Mouse (Mus musculus) adipocyte (in vitro differentiated cells): Measurements from ENCODE around the gene Tchh.
"Not testable (repeated sequence)": the region's sequence is repeated elsewhere in the genome, so short reads cannot be mapped to it uniquely, and the experiment has no call there.

Experiments used
- DNase-seq: peaks from one replicate; pipeline ENCODE4 v3.0.0-alpha.2; 2016; ENCODE audit warnings: low spot score

Gene Tchh

DNA sequence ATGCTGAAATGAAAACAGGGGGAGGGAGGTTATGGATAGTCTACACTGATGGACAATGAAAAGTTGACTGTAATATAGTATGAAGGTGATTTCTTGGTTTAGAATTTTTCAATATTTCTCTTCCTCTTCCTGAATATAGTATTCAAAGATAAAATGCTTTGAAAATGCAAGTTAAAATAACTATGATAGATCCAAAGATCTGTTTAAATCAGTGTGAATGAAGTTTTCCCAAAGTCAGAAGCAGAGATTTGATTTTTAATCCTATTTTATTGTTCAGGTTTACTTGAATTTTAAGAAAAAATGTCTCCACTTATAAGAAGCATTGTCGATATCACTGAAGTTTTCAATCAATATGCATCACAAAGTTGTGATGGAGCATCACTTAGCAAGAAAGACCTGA lies at the start of gene Tchh:
Gene Tchh (plus strand): TSS at position 301 of the 400 bp plus-strand sequence.
- no peak for DNase-seq

- DNase-seq: no peak
These were observed 48.8 kb upstream of the Tchh start, which contains the start of gene Rptn for GRCm38 (mm10) chr3:93393366-93393765. Rptn (plus strand) TSS chr3:93393699.

- no peak for DNase-seq
These were observed 38.2 kb upstream of the Tchh start for GRCm38 (mm10) chr3:93403936-93404335.

DNA sequence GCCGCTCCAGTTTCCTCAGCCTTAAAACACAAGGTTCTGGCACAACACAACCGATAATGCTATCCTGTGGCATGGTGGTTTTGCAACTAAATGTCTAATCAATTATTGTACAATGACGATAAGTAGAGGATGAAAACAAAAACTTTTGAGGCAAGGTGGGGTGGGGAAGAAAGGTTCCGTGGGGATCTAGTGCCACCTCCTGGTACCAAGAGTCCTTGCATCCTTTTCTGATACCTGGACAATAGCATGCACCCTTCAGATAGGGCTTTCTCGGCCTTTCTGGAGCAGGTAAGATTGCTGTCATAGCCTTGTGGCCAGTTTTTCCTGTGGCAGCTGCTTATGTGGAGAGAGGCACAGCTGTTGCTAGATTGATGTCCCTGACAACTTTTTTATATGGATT lies 35.1 kb upstream of the Tchh start:
- peak; percentile 23 for DNase-seq

DNA sequence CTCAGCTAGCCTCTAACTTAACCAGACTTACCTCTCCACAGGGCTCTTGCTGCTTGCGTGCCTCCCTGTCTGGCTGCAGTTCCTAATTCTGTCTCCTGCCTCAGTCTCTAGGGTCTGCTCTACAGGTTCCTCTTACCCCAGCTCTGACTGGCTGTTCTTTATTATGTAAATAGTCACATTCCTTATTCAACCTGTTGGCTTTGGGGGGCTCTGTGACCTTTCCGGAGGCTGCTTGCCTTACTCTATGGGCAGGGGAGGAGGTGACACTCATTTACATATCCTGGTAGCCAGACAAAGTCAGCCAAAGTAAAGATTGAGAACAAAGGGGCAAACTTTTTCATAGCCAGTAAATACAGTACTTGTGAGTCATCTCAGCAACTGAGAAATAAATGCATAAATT lies 30.2 kb upstream of the Tchh start:
- no peak for DNase-seq

DNA sequence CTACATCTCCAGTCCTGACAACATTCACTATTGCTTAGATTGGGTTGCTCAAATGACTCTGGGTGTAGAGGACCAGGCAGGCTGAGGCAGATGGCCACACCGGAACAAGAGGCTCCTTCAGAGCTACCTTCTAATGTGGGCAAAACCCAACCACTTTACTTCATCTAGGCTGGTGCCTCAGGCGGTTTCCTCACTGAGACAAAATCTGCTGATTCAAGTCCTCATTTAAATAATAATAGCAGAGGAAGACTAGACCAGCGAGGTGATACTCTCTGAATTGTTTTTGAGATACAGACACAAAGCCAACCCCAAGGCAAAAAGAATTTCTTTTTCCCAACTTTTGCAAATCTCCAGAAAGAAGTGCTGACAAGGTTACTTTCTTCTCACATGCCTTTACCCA lies 10.5 kb upstream of the Tchh start:
- no peak for DNase-seq

- DNase-seq: no peak
These were observed 1.5 kb downstream of the Tchh start for GRCm38 (mm10) chr3:93443501-93444101.

DNA sequence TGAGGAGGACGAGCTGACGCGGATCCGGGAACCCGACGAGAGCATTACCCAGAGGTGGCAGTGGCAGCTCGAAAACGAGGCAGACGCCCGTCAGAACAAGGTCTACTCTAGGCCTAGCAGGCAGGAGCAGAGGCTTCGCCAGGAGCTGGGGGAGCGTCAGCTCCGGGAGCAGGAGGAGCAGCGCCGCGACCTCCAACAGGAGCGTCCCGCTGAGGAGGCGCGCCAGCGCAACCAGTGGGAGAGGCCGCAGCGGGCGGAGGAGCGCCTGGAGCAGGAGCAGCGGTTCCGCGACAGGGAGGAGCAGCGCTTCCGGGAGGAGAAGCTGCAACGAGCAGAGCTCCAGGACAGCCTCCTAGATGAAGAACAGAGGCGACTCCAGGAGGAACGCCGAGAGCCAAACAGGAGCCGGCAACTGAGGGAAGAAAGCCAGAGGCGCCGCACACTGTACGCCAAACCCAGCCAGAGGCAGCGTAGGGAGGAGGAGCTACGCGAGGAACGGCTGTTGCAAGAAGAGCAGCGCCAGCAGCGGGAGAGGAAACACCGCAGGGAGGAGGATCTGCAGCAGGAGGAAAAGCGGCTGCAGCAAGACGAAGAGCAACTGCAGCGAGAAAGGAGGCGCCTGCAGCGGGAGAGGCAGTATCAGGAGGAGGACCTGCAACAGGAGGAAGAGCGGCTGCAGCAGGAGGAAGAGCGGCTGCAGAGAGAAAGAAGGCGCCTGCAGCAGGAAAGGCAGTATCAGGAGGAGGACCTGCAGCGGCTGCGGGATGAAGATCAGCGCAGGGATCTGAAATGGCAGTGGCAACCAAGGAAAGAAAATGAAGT lies 2.4 kb downstream of the Tchh start:
- no peak for DNase-seq

GRCm38 (mm10) chr3:93445165-93445705 lies 3.1 kb downstream of the Tchh start:
- no peak for DNase-seq

- no peak for DNase-seq
These were observed 4.1 kb downstream of the Tchh start for GRCm38 (mm10) chr3:93446128-93446755.

DNA sequence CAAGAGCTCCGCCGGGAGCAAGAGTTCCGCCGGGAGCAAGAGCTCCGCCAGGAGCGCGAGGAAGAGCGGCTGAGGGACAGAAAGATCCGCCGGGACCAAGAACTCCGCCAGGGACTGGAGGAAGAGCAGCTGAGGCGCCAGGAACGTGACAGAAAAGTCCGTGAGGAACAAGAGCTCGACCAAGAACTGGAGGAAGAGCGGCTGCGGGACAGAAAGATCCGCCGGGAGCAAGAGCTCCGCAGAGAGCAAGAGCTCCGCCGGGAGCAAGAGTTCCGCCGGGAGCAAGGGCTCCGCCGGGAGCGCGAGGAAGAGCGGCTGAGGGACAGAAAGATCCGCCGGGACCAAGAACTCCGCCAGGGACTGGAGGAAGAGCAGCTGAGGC lies 4.6 kb downstream of the Tchh start:
- not testable (repeated sequence) for DNase-seq

GRCm38 (mm10) chr3:93447138-93447841 lies 5.2 kb downstream of the Tchh start:
- no peak for DNase-seq

DNA sequence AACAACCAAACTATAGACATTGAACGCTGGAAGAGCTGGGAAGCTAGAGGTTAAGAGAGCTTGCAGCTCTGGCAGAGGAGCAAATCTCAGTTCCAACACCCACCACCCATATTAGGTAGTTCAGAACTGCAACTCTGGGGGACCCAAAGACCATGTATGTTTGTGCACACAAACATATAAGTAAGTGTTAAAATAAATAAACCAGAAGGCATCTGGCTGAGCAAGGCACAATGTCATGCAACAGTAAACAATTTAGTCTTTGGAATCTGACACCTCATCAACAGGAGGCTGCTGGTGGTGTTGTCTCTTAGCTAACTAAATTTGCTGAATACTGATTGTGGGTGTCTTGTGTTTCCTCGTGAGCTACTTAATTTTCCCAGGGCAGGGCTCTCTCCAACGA lies 24.4 kb downstream of the Tchh start:
- DNase-seq: no peak

GRCm38 (mm10) chr3:93467130-93467529 lies 25.0 kb downstream of the Tchh start:
- DNase-seq: no peak

DNA sequence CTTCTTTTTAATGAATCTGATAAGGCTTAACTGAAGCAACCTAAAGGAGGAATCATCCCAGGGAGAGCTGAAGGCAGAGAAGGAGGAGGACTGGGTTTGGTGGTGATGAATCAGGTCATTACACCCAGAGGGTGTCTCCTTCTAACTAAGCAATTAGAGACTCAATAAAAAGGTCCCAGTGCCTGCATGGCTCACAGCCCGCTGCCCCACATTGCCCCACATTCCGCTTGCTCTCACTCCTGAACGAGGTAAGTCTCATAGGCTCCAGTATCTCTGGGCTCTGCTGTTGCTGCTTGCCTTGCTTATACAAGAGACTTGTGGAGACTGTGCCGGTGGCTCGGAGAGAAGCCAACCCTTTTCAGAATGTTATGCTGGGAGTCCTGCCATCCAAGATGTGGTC lies 26.4 kb downstream of the Tchh start, which contains the start of gene Tchhl1:
Gene Tchhl1 (plus strand): TSS at position 194 of the 400 bp plus-strand sequence.
- DNase-seq: no peak

GRCm38 (mm10) chr3:93469629-93470028 lies 27.5 kb downstream of the Tchh start:
- peak; percentile 35 for DNase-seq

GRCm38 (mm10) chr3:93480053-93480452 lies 37.9 kb downstream of the Tchh start:
- DNase-seq: no peak

- DNase-seq: no peak
These were observed 40.0 kb downstream of the Tchh start for GRCm38 (mm10) chr3:93481982-93482616.

DNA sequence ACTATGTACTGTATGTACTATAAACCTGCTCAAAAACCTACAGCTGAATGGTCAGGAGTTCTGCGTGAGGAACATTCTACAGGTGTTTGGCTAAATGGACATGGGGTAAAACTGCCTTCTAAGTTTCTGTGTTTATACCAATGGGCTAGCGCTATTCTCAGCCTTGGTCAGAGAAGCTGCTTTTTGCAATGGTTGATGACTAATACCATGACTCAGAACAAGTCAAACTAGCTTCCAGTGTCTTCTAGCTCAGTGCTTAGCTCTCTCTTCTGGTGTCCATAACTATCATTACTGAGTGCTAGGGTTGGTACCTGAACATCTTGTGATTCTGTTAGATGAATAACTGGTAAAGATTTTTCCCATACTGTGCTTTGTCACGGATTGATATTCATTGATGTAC lies 43.5 kb downstream of the Tchh start:
- DNase-seq: no peak

GRCm38 (mm10) chr3:93488541-93488940 lies 46.4 kb downstream of the Tchh start:
- DNase-seq: no peak

- DNase-seq: no peak
These were observed 50.0 kb downstream of the Tchh start for GRCm38 (mm10) chr3:93492176-93492575.

- peak; percentile 84 for DNase-seq
These were observed 51.9 kb downstream of the Tchh start for GRCm38 (mm10) chr3:93493992-93494391.
